Mouse (Mus musculus): ENCODE results near the gene Clstn2. TPM values are rescaled to one million over a fixed set of nuclear protein-coding genes. Genes with fewer than 3 reads are reported as not detected.

Gene Clstn2
- polyA plus RNA-seq, 1 experiment from 2014 or later: 0.38 TPM

- Histone ChIP-seq H3K9ac (ENCODE audit: low read depth, low read length) (no peak overlapping the region), H3K27me3 (replicated peaks; ENCODE audit: control insufficient read depth, insufficient read depth, low read length) (no peaks in the 10 kb centered on the region), H3K27ac (ENCODE audit: low read length) (no peak overlapping the region), H3K9me3 (ENCODE audit: control insufficient read depth, low read length) (no peaks in the 10 kb centered on the region), H3K4me2 (ENCODE audit: low read depth, low read length) (no peak overlapping the region), H3K4me3 (ENCODE audit: low read length) (no peak overlapping the region), H3K4me1 (ENCODE audit: control insufficient read depth, insufficient read depth, low read length) (no peaks in the 10 kb centered on the region), H3K36me3 (ENCODE audit: control insufficient read depth, insufficient read depth, low read length) (no peaks in the 10 kb centered on the region)
- WGBS: 62% methylated on average over 8 of the region's 8 CpGs
- ATAC-seq: peak; percentile 68
Observed at GRCm38 (mm10) chr9:97957508-97957907, 75.5 kb downstream of the Clstn2 start.

DNA sequence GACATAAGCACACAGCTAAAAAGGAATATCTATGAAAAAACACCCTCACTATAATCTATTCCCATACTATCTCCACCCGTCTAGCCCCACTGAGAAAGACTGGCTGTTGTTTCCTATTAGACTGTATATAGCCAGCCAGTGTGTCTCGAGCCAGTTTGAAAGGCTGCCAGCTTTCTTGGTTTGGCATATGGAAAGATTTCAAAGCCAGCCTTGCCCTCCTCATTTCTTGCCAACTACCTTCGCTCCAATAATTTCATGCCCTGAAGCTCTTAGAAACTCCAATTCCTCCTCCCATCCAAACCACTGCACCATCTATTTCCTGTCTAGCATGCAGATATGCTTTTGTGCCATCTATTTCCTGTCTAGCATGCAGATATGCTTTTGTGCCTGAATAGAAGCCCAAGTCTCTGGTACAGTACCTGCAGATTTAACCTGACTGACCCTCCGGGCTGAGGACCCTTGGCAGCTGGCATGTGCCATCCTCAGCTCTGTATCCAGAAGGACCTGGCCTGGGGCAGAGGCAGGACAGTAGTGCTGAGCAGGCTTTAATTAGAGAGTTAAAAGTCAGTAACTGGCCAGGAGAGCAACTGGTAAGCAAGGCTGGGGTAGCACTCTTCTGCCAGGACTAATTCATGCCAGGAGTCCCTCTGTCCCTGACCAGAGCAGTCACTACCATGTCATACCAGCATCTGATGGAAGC is 76.4 kb downstream of the Clstn2 start:
- no peak for ATAC-seq
- WGBS: 66% methylated on average over 4 of the region's 4 CpGs
- no peak overlapping the region for H3K4me2 ChIP-seq (ENCODE audit: low read depth, low read length)
- H3K4me1 ChIP-seq (ENCODE audit: control insufficient read depth, insufficient read depth, low read length): no peaks in the 10 kb centered on the region
- H3K27ac ChIP-seq (ENCODE audit: low read length): no peak overlapping the region
- no peak overlapping the region for H3K4me3 ChIP-seq (ENCODE audit: low read length)
- no peak overlapping the region for H3K9ac ChIP-seq (ENCODE audit: low read depth, low read length)
- H3K36me3 ChIP-seq (ENCODE audit: control insufficient read depth, insufficient read depth, low read length): no peaks in the 10 kb centered on the region
- H3K9me3 ChIP-seq (ENCODE audit: control insufficient read depth, low read length): no peaks in the 10 kb centered on the region
- no peaks in the 10 kb centered on the region for H3K27me3 ChIP-seq (replicated peaks; ENCODE audit: control insufficient read depth, insufficient read depth, low read length)

- Histone ChIP-seq H3K4me1 (ENCODE audit: control insufficient read depth, insufficient read depth, low read length) (no peaks in the 10 kb centered on the region), H3K4me2 (ENCODE audit: low read depth, low read length) (no peak overlapping the region), H3K9ac (ENCODE audit: low read depth, low read length) (no peak overlapping the region), H3K27me3 (replicated peaks; ENCODE audit: control insufficient read depth, insufficient read depth, low read length) (no peaks in the 10 kb centered on the region), H3K27ac (ENCODE audit: low read length) (no peak overlapping the region), H3K36me3 (ENCODE audit: control insufficient read depth, insufficient read depth, low read length) (no peaks in the 10 kb centered on the region), H3K4me3 (ENCODE audit: low read length) (no peak overlapping the region), H3K9me3 (ENCODE audit: control insufficient read depth, low read length) (no peaks in the 10 kb centered on the region)
- 60% methylated on average over 8 of the region's 8 CpGs for whole genome bisulfite sequencing
- no peak for ATAC-seq
Observed at GRCm38 (mm10) chr9:97953746-97954359, 79.1 kb downstream of the Clstn2 start.

- H3K4me3 ChIP-seq (ENCODE audit: low read length): no peak overlapping the region
- no peak overlapping the region for H3K9ac ChIP-seq (ENCODE audit: low read depth, low read length)
- H3K27ac ChIP-seq (ENCODE audit: low read length): no peak overlapping the region
- no peaks in the 10 kb centered on the region for H3K4me1 ChIP-seq (ENCODE audit: control insufficient read depth, insufficient read depth, low read length)
- H3K27me3 ChIP-seq (replicated peaks; ENCODE audit: control insufficient read depth, insufficient read depth, low read length): no peaks in the 10 kb centered on the region
- 71% methylated on average over 6 of the region's 6 CpGs for WGBS
- ATAC-seq: no peak
- no peaks in the 10 kb centered on the region for H3K9me3 ChIP-seq (ENCODE audit: control insufficient read depth, low read length)
- no peak overlapping the region for H3K4me2 ChIP-seq (ENCODE audit: low read depth, low read length)
- no peaks in the 10 kb centered on the region for H3K36me3 ChIP-seq (ENCODE audit: control insufficient read depth, insufficient read depth, low read length)
Observed at GRCm38 (mm10) chr9:97950378-97951006, 82.5 kb downstream of the Clstn2 start.

GRCm38 (mm10) chr9:97919326-97919725 is 113.7 kb downstream of the Clstn2 start:
- H3K4me1 ChIP-seq (ENCODE audit: control insufficient read depth, insufficient read depth, low read length): no peaks in the 10 kb centered on the region
- H3K4me2 ChIP-seq (ENCODE audit: low read depth, low read length): no peak overlapping the region
- no peaks in the 10 kb centered on the region for H3K36me3 ChIP-seq (ENCODE audit: control insufficient read depth, insufficient read depth, low read length)
- no peak overlapping the region for H3K27ac ChIP-seq (ENCODE audit: low read length)
- H3K4me3 ChIP-seq (ENCODE audit: low read length): no peak overlapping the region
- no peaks in the 10 kb centered on the region for H3K27me3 ChIP-seq (replicated peaks; ENCODE audit: control insufficient read depth, insufficient read depth, low read length)
- H3K9ac ChIP-seq (ENCODE audit: low read depth, low read length): no peak overlapping the region
- ATAC-seq: no peak
- H3K9me3 ChIP-seq (ENCODE audit: control insufficient read depth, low read length): no peaks in the 10 kb centered on the region
- WGBS: 60% methylated on average over 4 of the region's 4 CpGs

DNA sequence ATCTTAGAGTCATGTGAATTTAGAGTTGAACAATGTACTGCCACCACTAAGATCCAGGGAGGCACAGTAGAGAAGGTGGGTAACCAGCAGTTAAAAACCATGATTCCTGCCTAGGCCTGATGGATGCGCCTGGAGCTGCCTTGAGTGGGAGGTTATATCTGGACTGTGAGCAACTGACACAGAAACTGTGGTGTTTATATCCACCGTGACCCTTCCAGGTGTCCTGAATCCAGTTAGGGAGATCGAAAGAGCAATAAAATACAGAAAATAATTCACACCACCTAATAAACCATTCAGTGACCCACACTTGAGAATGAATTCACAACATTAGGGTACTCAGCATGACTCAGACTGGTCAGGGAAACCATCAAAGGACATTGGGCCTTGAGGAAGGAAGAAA is 141.6 kb downstream of the Clstn2 start:
- H3K27ac ChIP-seq (ENCODE audit: low read length): no peak overlapping the region
- 67% methylated on average over 3 of the region's 3 CpGs for WGBS
- ATAC-seq: no peak

GRCm38 (mm10) chr9:97883336-97883735 is 149.6 kb downstream of the Clstn2 start:
- H3K9me3 ChIP-seq (ENCODE audit: control insufficient read depth, low read length): no peaks in the 10 kb centered on the region
- 86% methylated on average over 3 of the region's 3 CpGs for WGBS
- no peak for ATAC-seq

More for the DNA sequence above, 141.6 kb downstream of the Clstn2 start:
- no peaks in the 10 kb centered on the region for H3K27me3 ChIP-seq (replicated peaks; ENCODE audit: control insufficient read depth, insufficient read depth, low read length)
- no peaks in the 10 kb centered on the region for H3K9me3 ChIP-seq (ENCODE audit: control insufficient read depth, low read length)
- H3K4me3 ChIP-seq (ENCODE audit: low read length): no peak overlapping the region
- no peaks in the 10 kb centered on the region for H3K36me3 ChIP-seq (ENCODE audit: control insufficient read depth, insufficient read depth, low read length)
- H3K9ac ChIP-seq (ENCODE audit: low read depth, low read length): no peak overlapping the region
- H3K4me1 ChIP-seq (ENCODE audit: control insufficient read depth, insufficient read depth, low read length): no peaks in the 10 kb centered on the region
- no peak overlapping the region for H3K4me2 ChIP-seq (ENCODE audit: low read depth, low read length)

GRCm38 (mm10) chr9:97867013-97867700 is 165.8 kb downstream of the Clstn2 start:
- Histone ChIP-seq H3K9me3 (ENCODE audit: control insufficient read depth, low read length) (no peaks in the 10 kb centered on the region), H3K9ac (ENCODE audit: low read depth, low read length) (no peak overlapping the region), H3K27me3 (replicated peaks; ENCODE audit: control insufficient read depth, insufficient read depth, low read length) (no peaks in the 10 kb centered on the region), H3K4me1 (ENCODE audit: control insufficient read depth, insufficient read depth, low read length) (no peaks in the 10 kb centered on the region), H3K4me2 (ENCODE audit: low read depth, low read length) (no peak overlapping the region), H3K4me3 (ENCODE audit: low read length) (no peak overlapping the region), H3K36me3 (ENCODE audit: control insufficient read depth, insufficient read depth, low read length) (no peaks in the 10 kb centered on the region), H3K27ac (ENCODE audit: low read length) (no peak overlapping the region)
- ATAC-seq: no peak
- WGBS: 57% methylated on average over 8 of the region's 8 CpGs

More at GRCm38 (mm10) chr9:97883336-97883735, 149.6 kb downstream of the Clstn2 start:
- no peaks in the 10 kb centered on the region for H3K36me3 ChIP-seq (ENCODE audit: control insufficient read depth, insufficient read depth, low read length)
- H3K4me3 ChIP-seq (ENCODE audit: low read length): no peak overlapping the region
- H3K27ac ChIP-seq (ENCODE audit: low read length): no peak overlapping the region
- H3K27me3 ChIP-seq (replicated peaks; ENCODE audit: control insufficient read depth, insufficient read depth, low read length): no peaks in the 10 kb centered on the region
- no peaks in the 10 kb centered on the region for H3K4me1 ChIP-seq (ENCODE audit: control insufficient read depth, insufficient read depth, low read length)
- H3K4me2 ChIP-seq (ENCODE audit: low read depth, low read length): no peak overlapping the region
- no peak overlapping the region for H3K9ac ChIP-seq (ENCODE audit: low read depth, low read length)

DNA sequence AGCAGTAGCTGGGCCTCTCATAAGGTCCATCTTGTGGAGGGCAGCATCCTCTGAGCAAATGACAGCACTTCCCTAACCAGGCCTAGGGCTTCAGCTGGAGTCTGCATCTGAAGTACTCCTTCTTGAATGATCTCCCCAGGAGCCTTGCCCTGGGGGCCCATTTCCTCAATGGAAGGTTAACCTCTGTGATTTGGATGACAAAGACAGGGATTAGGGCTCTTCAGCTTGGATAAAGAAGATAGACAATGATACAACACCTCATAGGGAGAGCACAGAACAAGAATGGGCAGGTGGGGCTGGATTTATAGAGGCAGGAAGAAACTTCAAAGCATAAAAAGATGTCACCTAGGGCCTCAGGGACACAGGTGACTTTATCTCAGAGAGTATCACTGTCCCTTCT is 180.1 kb downstream of the Clstn2 start:
- no peaks in the 10 kb centered on the region for H3K9me3 ChIP-seq (ENCODE audit: control insufficient read depth, low read length)
- H3K4me2 ChIP-seq (ENCODE audit: low read depth, low read length): no peak overlapping the region
- no peak for ATAC-seq
- no peaks in the 10 kb centered on the region for H3K36me3 ChIP-seq (ENCODE audit: control insufficient read depth, insufficient read depth, low read length)
- H3K27ac ChIP-seq (ENCODE audit: low read length): no peak overlapping the region
- H3K4me3 ChIP-seq (ENCODE audit: low read length): no peak overlapping the region
- H3K4me1 ChIP-seq (ENCODE audit: control insufficient read depth, insufficient read depth, low read length): no peaks in the 10 kb centered on the region
- H3K9ac ChIP-seq (ENCODE audit: low read depth, low read length): no peak overlapping the region
- H3K27me3 ChIP-seq (replicated peaks; ENCODE audit: control insufficient read depth, insufficient read depth, low read length): no peaks in the 10 kb centered on the region
